Mouse (Mus musculus) liver, adult (tissue): ENCODE data around the gene Scube3.

ENCODE experiments used
- GATA4 ChIP-seq: IDR thresholded peaks from 2 replicates; pipeline ENCODE4 v1.6.1; 2014; ENCODE audit warnings: mild to moderate bottlenecking, low read length; ENCODE audit not compliant: insufficient replicate concordance

Scube3 gene

DNA sequence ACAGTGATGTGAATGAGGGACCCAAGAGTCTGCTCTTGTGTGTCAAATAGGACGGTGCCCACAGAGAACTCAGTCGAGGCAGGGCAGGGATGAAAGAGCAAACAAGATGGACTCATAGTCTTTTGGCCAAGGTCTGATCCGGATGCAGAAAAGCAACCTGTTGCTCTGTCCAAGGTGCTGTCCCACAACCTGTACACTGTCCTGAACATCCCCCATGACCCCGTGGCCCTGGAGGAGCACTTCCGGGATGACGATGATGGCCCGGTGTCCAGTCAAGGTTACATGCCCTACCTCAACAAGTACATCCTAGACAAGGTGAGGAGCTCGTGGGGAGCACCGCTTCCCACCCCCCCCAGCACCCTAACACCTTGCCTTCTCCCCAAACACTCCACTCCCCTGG, 74.8 kb downstream of the Scube3 start:
- TF ChIP-seq GATA4 = no peak

DNA sequence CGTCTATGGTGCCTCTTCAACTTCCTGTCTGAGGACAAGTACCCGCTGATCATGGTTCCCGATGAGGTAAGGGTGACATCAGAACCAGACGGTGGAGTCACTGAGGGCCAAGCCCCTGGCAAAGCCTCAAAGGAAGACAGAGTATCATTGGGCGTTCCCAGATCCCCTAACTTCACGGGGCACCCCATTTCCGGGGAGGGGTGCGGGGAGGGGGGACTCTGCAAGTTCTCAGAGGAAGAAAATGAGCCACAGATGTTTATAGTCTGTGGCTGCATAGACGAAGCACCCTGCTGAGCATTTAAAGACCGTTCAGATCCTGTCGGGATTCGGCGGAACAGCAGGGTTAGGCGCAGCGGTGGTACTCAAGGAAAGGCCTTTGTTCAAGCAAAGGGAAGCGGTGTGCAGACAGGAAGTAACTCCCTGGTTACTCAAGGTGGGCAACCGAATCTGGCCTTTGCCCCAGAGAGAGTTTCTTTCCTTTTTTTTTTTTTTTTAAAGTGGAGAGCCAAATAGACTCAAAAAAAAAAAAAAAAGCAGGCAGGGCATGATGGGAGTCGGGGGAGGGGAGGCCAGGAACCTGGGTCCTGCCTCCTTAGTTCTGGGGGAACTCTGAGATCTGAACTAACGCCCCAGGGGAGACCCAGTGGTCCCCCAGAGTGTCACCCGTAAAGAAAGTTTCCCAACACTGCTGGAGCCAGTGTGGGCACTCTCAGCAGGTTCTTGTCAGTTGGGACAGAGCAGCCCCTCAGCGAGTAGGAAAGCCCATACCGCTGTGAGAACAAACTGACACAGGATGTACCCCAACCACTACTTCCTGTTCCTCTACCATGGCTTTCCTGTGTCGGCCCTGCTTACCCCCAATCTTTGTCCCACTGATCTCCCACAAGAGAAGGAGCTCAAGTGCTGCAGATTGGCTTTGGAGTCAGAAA, 76.0 kb downstream of the Scube3 start:
- no peak for TF ChIP-seq GATA4

DNA sequence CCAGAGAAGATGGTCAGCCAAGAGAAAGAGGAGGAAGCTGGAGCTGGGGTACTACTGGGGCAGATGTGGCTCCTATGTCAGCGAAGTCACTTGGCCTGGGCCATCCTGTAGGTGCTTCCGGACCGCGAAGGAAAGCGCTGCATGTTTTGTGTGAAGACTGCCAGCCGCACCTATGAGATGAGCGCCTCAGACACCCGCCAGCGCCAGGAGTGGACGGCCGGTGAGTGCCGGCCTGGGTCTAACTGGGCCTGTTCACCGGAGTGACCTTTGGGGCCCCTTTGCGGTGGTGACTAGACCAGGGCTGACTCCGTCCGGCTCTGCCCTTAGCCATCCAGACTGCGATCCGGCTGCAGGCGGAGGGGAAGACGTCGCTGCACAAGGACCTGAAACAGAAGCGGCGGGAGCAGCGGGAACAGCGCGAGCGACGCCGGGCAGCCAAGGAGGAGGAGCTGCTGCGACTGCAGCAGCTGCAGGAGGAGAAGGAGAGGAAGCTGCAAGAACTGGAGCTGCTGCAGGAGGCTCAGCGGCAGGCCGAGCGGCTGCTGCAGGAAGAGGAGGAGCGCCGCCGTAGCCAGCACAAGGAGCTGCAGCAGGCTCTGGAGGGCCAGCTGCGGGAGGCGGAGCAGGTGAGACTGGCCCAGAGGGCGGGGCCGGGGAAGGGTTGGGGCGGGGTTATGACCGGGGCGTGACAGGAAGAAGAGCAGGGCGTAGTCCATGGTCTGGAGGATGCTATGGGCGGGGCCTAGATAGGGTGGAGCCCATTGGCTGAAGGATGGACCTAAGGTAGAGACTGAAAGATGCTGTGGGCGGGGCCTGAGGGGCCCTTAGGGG, 81.8 kb downstream of the Scube3 start:
- TF ChIP-seq GATA4 = no peak
